Mouse (Mus musculus): ENCODE data around the gene Mroh8. TPM values are rescaled to one million over a fixed set of nuclear protein-coding genes. Genes with fewer than 3 reads are reported as not detected.

Mroh8 gene
- 0.83 and 0.85 TPM in 2 replicates for polyA plus RNA-seq (2015; fragmentation: Nextera tagmentation; extraction: Ambion mirVana)

GRCm38 (mm10) chr2:157279416-157279800 is at the start of gene Mroh8:
TSS of gene Mroh8 (minus strand) at chr2:157279549.
- ATAC-seq (ENCODE audit: low FRiP score, low read depth) = peak; percentile 60
- Histone ChIP-seq H3K4me3 (peak within 1 kb of the TSS; percentile 99), H3K27ac (peak within 1 kb of the TSS; percentile 93), H3K36me3 (peaks cover 28% of the 10 kb centered on the region), H3K9ac (peak within 1 kb of the TSS; percentile 95), H3K4me1 (peaks cover 19% of the 10 kb centered on the region), H3K4me2 (replicated peaks) (peak within 1 kb of the TSS; percentile 84), H3K27me3 (no peaks in the 10 kb centered on the region), H3K9me3 (no peaks in the 10 kb centered on the region)
- under 1% methylated on average over 32 of the region's 32 CpGs for WGBS

- ATAC-seq (ENCODE audit: low FRiP score, low read depth) = no peak
- Histone ChIP-seq H3K9me3 (no peaks in the 10 kb centered on the region), H3K36me3 (peaks cover 50% of the 10 kb centered on the region), H3K4me1 (peaks cover 7% of the 10 kb centered on the region; the same call in 1 of the 2 replicates), H3K9ac (no peak overlapping the region), H3K4me3 (no peak overlapping the region), H3K27me3 (no peaks in the 10 kb centered on the region), H3K4me2 (replicated peaks) (no peak overlapping the region), H3K27ac (no peak overlapping the region)
- 37% methylated on average over 11 of the region's 11 CpGs for WGBS
These were observed 49.2 kb upstream of the Mroh8 start for GRCm38 (mm10) chr2:157328570-157328969.

GRCm38 (mm10) chr2:157328106-157328505 is 48.8 kb upstream of the Mroh8 start:
- H3K4me1 ChIP-seq = peaks cover 7% of the 10 kb centered on the region; the same call in 1 of the 2 replicates
- no peak overlapping the region for H3K27ac ChIP-seq
- no peak overlapping the region for H3K4me3 ChIP-seq
- H3K27me3 ChIP-seq = no peaks in the 10 kb centered on the region
- ATAC-seq (ENCODE audit: low FRiP score, low read depth) = no peak
- 47% methylated on average over 5 of the region's 5 CpGs for WGBS
- no peak overlapping the region for H3K9ac ChIP-seq
- no peaks in the 10 kb centered on the region for H3K9me3 ChIP-seq
- H3K36me3 ChIP-seq = peaks cover 55% of the 10 kb centered on the region
- no peak overlapping the region for H3K4me2 ChIP-seq (replicated peaks)

- Histone ChIP-seq H3K27ac (no peak overlapping the region), H3K36me3 (peaks cover 83% of the 10 kb centered on the region), H3K9me3 (no peaks in the 10 kb centered on the region), H3K27me3 (no peaks in the 10 kb centered on the region), H3K9ac (no peak overlapping the region), H3K4me1 (peaks cover 11% of the 10 kb centered on the region), H3K4me2 (replicated peaks) (no peak overlapping the region), H3K4me3 (no peak overlapping the region)
- 71% methylated on average over 2 of the region's 2 CpGs for WGBS
- ATAC-seq (ENCODE audit: low FRiP score, low read depth) = no peak
These were observed 45.9 kb upstream of the Mroh8 start for GRCm38 (mm10) chr2:157325238-157325637.

- H3K27me3 ChIP-seq = no peaks in the 10 kb centered on the region
- no peaks in the 10 kb centered on the region for H3K9me3 ChIP-seq
- H3K9ac ChIP-seq = no peak overlapping the region
- no peak for ATAC-seq (ENCODE audit: low FRiP score, low read depth)
- H3K4me1 ChIP-seq = peaks cover 19% of the 10 kb centered on the region
- H3K4me2 ChIP-seq (replicated peaks) = no peak overlapping the region
- H3K27ac ChIP-seq = no peak overlapping the region
- peaks cover 93% of the 10 kb centered on the region for H3K36me3 ChIP-seq
- H3K4me3 ChIP-seq = no peak overlapping the region
- WGBS = 90% methylated on average over 5 of the region's 5 CpGs
These were observed 42.8 kb upstream of the Mroh8 start for GRCm38 (mm10) chr2:157322029-157322766.

- Histone ChIP-seq H3K4me2 (replicated peaks) (no peak overlapping the region), H3K4me1 (peaks cover 24% of the 10 kb centered on the region), H3K9ac (no peak overlapping the region), H3K4me3 (no peak overlapping the region), H3K36me3 (peaks cover 91% of the 10 kb centered on the region), H3K27ac (no peak overlapping the region), H3K9me3 (no peaks in the 10 kb centered on the region), H3K27me3 (no peaks in the 10 kb centered on the region)
- ATAC-seq (ENCODE audit: low FRiP score, low read depth) = no peak
- WGBS = 37% methylated on average over 5 of the region's 5 CpGs
These were observed 41.5 kb upstream of the Mroh8 start for GRCm38 (mm10) chr2:157320886-157321285.

GRCm38 (mm10) chr2:157320135-157320534 is 40.8 kb upstream of the Mroh8 start:
- Histone ChIP-seq H3K9ac (no peak overlapping the region), H3K27ac (no peak overlapping the region), H3K4me3 (no peak overlapping the region), H3K4me2 (replicated peaks) (no peak overlapping the region), H3K36me3 (peaks cover 91% of the 10 kb centered on the region), H3K27me3 (no peaks in the 10 kb centered on the region), H3K4me1 (peaks cover 24% of the 10 kb centered on the region), H3K9me3 (no peaks in the 10 kb centered on the region)
- 58% methylated on average over 8 of the region's 8 CpGs for WGBS
- no peak for ATAC-seq (ENCODE audit: low FRiP score, low read depth)

- Histone ChIP-seq H3K27ac (no peak overlapping the region), H3K4me2 (replicated peaks) (no peak overlapping the region), H3K9me3 (no peaks in the 10 kb centered on the region), H3K4me3 (no peak overlapping the region), H3K27me3 (no peaks in the 10 kb centered on the region), H3K4me1 (peaks cover 24% of the 10 kb centered on the region), H3K36me3 (peaks cover 91% of the 10 kb centered on the region), H3K9ac (no peak overlapping the region)
- 77% methylated on average over 6 of the region's 6 CpGs for WGBS
- no peak for ATAC-seq (ENCODE audit: low FRiP score, low read depth)
These were observed 37.9 kb upstream of the Mroh8 start for GRCm38 (mm10) chr2:157317220-157317619.

GRCm38 (mm10) chr2:157316358-157316933 is 37.1 kb upstream of the Mroh8 start:
- H3K9ac ChIP-seq = no peak overlapping the region
- H3K4me2 ChIP-seq (replicated peaks) = no peak overlapping the region
- WGBS = 87% methylated on average over 13 of the region's 14 CpGs
- no peaks in the 10 kb centered on the region for H3K9me3 ChIP-seq
- no peak overlapping the region for H3K4me3 ChIP-seq
- ATAC-seq (ENCODE audit: low FRiP score, low read depth) = no peak
- H3K27ac ChIP-seq = no peak overlapping the region
- no peaks in the 10 kb centered on the region for H3K27me3 ChIP-seq
- H3K4me1 ChIP-seq = peaks cover 24% of the 10 kb centered on the region
- H3K36me3 ChIP-seq = peaks cover 91% of the 10 kb centered on the region

- Histone ChIP-seq H3K27me3 (no peaks in the 10 kb centered on the region), H3K4me2 (replicated peaks) (no peak overlapping the region), H3K36me3 (peaks cover 91% of the 10 kb centered on the region), H3K9ac (no peak overlapping the region), H3K27ac (no peak overlapping the region), H3K4me1 (peaks cover 19% of the 10 kb centered on the region), H3K9me3 (no peaks in the 10 kb centered on the region), H3K4me3 (no peak overlapping the region)
- 88% methylated on average over 6 of the region's 6 CpGs for WGBS
- no peak for ATAC-seq (ENCODE audit: low FRiP score, low read depth)
These were observed 36.1 kb upstream of the Mroh8 start for GRCm38 (mm10) chr2:157315486-157315885.

- H3K27ac ChIP-seq = no peak overlapping the region
- H3K36me3 ChIP-seq = peaks cover 94% of the 10 kb centered on the region
- peaks cover 13% of the 10 kb centered on the region for H3K4me1 ChIP-seq
- no peak overlapping the region for H3K4me3 ChIP-seq
- no peak overlapping the region for H3K4me2 ChIP-seq (replicated peaks)
- ATAC-seq (ENCODE audit: low FRiP score, low read depth) = no peak
- H3K9ac ChIP-seq = no peak overlapping the region
- no peaks in the 10 kb centered on the region for H3K9me3 ChIP-seq
- 80% methylated on average over 7 of the region's 7 CpGs for WGBS
- H3K27me3 ChIP-seq = no peaks in the 10 kb centered on the region
These were observed 35.0 kb upstream of the Mroh8 start for GRCm38 (mm10) chr2:157314310-157314709.

- no peak overlapping the region for H3K4me2 ChIP-seq (replicated peaks)
- H3K36me3 ChIP-seq = peaks cover 97% of the 10 kb centered on the region
- WGBS = 81% methylated on average over 3 of the region's 3 CpGs
- ATAC-seq (ENCODE audit: low FRiP score, low read depth) = no peak
- no peak overlapping the region for H3K27ac ChIP-seq
- H3K9ac ChIP-seq = no peak overlapping the region
- H3K27me3 ChIP-seq = no peaks in the 10 kb centered on the region
- H3K4me1 ChIP-seq = peaks cover 13% of the 10 kb centered on the region
- H3K4me3 ChIP-seq = no peak overlapping the region
- H3K9me3 ChIP-seq = no peaks in the 10 kb centered on the region
These were observed 34.4 kb upstream of the Mroh8 start for GRCm38 (mm10) chr2:157313718-157314117.
